Comparison of ENCODE assay signal across 8 mouse cellular contexts in the genomic region with DNA sequence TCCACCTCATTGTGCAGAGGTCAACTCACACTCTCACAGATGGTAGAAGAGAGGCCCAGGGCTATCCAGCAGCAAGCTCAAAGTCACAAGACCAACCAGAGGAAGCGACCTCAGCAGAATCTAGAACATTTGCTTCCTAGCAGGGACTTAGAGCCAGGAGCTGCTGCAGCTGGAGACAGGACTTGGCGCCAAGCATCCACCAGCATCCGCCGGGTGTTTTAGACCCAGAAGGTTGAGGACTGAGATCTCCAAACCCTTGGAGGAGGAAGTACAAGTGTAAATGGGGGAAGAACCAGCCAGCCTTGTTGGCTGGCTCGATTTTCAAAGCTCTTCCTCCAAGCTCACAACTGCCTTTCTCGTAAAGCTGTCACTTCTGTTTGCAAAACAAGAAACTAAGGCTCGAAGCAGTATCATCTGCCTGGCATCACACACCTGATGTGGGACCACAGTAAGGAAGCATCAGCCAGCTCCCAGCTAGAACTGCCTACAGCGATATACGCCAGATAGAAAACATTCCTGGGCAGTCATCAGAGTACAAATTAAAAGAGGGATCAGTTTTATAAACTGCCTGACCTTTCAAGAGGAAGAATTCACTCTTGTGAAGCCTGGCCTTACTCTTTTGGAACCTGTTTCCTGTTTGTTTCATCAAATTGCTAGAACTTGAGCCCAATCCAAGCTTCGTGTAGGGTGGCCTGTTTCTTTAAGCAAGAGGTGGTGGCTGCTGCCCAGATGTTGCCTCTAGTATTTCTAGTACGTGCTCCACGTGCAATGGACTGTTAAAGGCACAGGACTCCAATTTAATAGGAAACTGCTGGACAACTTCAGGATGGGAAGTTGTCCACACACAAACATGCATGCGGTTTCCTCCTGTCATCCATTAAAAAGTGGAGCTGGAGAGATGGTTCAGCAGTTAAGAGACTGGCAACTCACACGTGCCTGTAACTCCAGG. TPM values are rescaled to one million over a fixed set of nuclear protein-coding genes. Genes with fewer than 3 reads are reported as not detected.
A peak's percentile ranks its signal among the peaks of the same experiment; 100 is the strongest.
DNase-seq lines count a peak whose midpoint lies in the region; ATAC-seq and TF ChIP-seq lines count a peak whose summit lies in the region.

No protein-coding gene starts in this region.

- TF ChIP-seq POLR2A in testis, adult 2 months (IDR thresholded peaks at IDR 0.05; ENCODE audit: control insufficient read depth, low read depth, low read length), result no peak

- no peak for TF ChIP-seq CTCF in testis, adult 2 months (IDR thresholded peaks at IDR 0.05; ENCODE audit: control insufficient read depth, insufficient read depth, insufficient replicate concordance, low read depth, low read length)

- no peaks in the 10 kb centered on the region for H3K27me3 ChIP-seq in testis, adult 2 months (ENCODE audit: control insufficient read depth, insufficient read depth, low read length)

- ATAC-seq in cerebellum, adult (ENCODE audit: insufficient number of reproducible peaks, low FRiP score, low TSS enrichment), result no peak

- H3K4me1 ChIP-seq in testis, adult 2 months (ENCODE audit: control insufficient read depth, insufficient read depth, low read length), result peaks cover 13% of the 10 kb centered on the region

- H3K4me3 ChIP-seq in testis, adult 2 months (ENCODE audit: control insufficient read depth, low read depth, low read length), result no peak overlapping the region

- DNase-seq in testis, postnatal 10 days (ENCODE audit: low spot score), result no peak
- peak; percentile 90 for DNase-seq in heart, adult 8-10 months (ENCODE audit: low spot score)
- DNase-seq in kidney, postnatal 4 days, result peak; percentile 60 to 71
- DNase-seq in testis, postnatal 14 days (ENCODE audit: low spot score), result peak; percentile 52
- no peak for DNase-seq in yolk sac, embryonic 10.5 days (ENCODE audit: low spot score)
- DNase-seq in cerebellum, adult 9-11 months, result no peak

- H3K27ac ChIP-seq in testis, adult 2 months (ENCODE audit: control insufficient read depth, insufficient read depth, low read depth, low read length), result peak overlapping the region; percentile 52

- no peaks in the 10 kb centered on the region for H3K36me3 ChIP-seq in testis, adult 2 months (ENCODE audit: control insufficient read depth, insufficient read depth, low read length)

RNA-seq across cellular contexts. Expression of gene Plod1, which starts 1.9 kb away (rescaled TPM):
- 7.2 and 8.8 TPM in 2 replicates for polyA plus RNA-seq in testis, adult 2 months (2012; rRNA removed)
- 10 to 100 TPM; 52.7 to 66.9 (median 61.3) TPM for total RNA-seq in heart, adult 8-10 months (2022)

RNA-seq across cellular contexts. Expression of gene 2510039O18Rik, which starts 2.3 kb away (rescaled TPM):
- 35.5 and 38.1 TPM in 2 replicates for polyA plus RNA-seq in testis, adult 2 months (2012; rRNA removed)
- 10 to 100 TPM; 35.8 to 43.1 (median 39.7) TPM for total RNA-seq in heart, adult 8-10 months (2022)

RNA-seq across cellular contexts. Expression of gene Mfn2, which starts 33.9 kb away (rescaled TPM):
- 142 and 153 TPM in 2 replicates for polyA plus RNA-seq in testis, adult 2 months (2012; rRNA removed)
- total RNA-seq in heart, adult 8-10 months (2022), result 100 to 1,000 TPM; 664 to 803 (median 747) TPM

RNA-seq across cellular contexts. Expression of gene Nppb, which starts 47.2 kb away (rescaled TPM):
- not detected in 2 replicates for polyA plus RNA-seq in testis, adult 2 months (2012; rRNA removed)
- total RNA-seq in heart, adult 8-10 months (2022), result 100 to 1,000 TPM; 107 to 313 (median 216) TPM

Comparison
In these comparisons a context has a peak if more than half of its experiments do, and no peak if none do; other contexts are left out.
1. DNase-seq: peak in heart, adult 8-10 months (single experiment), kidney, postnatal 4 days (2 of 2) and testis, postnatal 14 days (single experiment); none in testis, postnatal 10 days (single experiment), yolk sac, embryonic 10.5 days (single experiment) and cerebellum, adult 9-11 months (single experiment).